Mouse (Mus musculus): ENCODE measurements at regions not wholly inside any gene's neighbourhood (a gene's known extent, or its start where the extent isn't known, plus 50 kb on each side); places are given as distances from the start of the nearest gene placed in this dataset.

GRCm38 (mm10) chr8:93684392-93684791 lies 125.4 kb upstream of the Gnao1 start:
- 95% methylated on average over 6 of the region's 6 CpGs for WGBS
- no peak for DNase-seq (ENCODE audit: low read depth, low spot score)

- 24% methylated on average over 7 of the region's 7 CpGs for WGBS
- DNase-seq (ENCODE audit: low read depth, low spot score) = no peak
Observed at GRCm38 (mm10) chr8:93688845-93689244, 120.9 kb upstream of the Gnao1 start.

- no peak for DNase-seq (ENCODE audit: low read depth, low spot score)
- WGBS = 76% methylated on average over 4 of the region's 4 CpGs
Observed at GRCm38 (mm10) chr8:93689832-93690471, 119.8 kb upstream of the Gnao1 start.

GRCm38 (mm10) chr8:93691375-93691774 lies 118.4 kb upstream of the Gnao1 start:
- 90% methylated on average over 2 of the region's 2 CpGs for WGBS
- no peak for DNase-seq (ENCODE audit: low read depth, low spot score)

GRCm38 (mm10) chr8:93691826-93692225 lies 117.9 kb upstream of the Gnao1 start:
- WGBS = 49% methylated on average over 2 of the region's 2 CpGs
- no peak for DNase-seq (ENCODE audit: low read depth, low spot score)

- WGBS = 58% methylated on average over 7 of the region's 7 CpGs
- no peak for DNase-seq (ENCODE audit: low read depth, low spot score)
Observed at GRCm38 (mm10) chr8:93697206-93697605, 112.6 kb upstream of the Gnao1 start.

- WGBS = 76% methylated on average over 3 of the region's 3 CpGs
- no peak for DNase-seq (ENCODE audit: low read depth, low spot score)
Observed at GRCm38 (mm10) chr8:93698508-93698907, 111.3 kb upstream of the Gnao1 start.

- DNase-seq (ENCODE audit: low read depth, low spot score) = no peak
- 52% methylated on average over 3 of the region's 3 CpGs for WGBS
Observed at GRCm38 (mm10) chr8:93701391-93701790, 108.4 kb upstream of the Gnao1 start.

GRCm38 (mm10) chr8:93712066-93712706 lies 97.6 kb upstream of the Gnao1 start:
- WGBS = 88% methylated on average over 3 of the region's 3 CpGs
- DNase-seq (ENCODE audit: low read depth, low spot score) = no peak

GRCm38 (mm10) chr8:93713221-93713620 lies 96.5 kb upstream of the Gnao1 start:
- WGBS = 64% methylated on average over 2 of the region's 2 CpGs
- no peak for DNase-seq (ENCODE audit: low read depth, low spot score)

- DNase-seq (ENCODE audit: low read depth, low spot score) = no peak
Observed at GRCm38 (mm10) chr8:93724896-93725489, 84.8 kb upstream of the Gnao1 start.

GRCm38 (mm10) chr8:93729124-93729930 lies 80.4 kb upstream of the Gnao1 start:
- WGBS = 75% methylated on average over 15 of the region's 15 CpGs
- no peak for DNase-seq (ENCODE audit: low read depth, low spot score)

More at GRCm38 (mm10) chr8:93724896-93725489, 84.8 kb upstream of the Gnao1 start:
- 68% methylated on average over 15 of the region's 15 CpGs for WGBS

- DNase-seq (ENCODE audit: low read depth, low spot score) = no peak
- 78% methylated on average over 14 of the region's 14 CpGs for WGBS
Observed at GRCm38 (mm10) chr8:93730738-93731700, 78.7 kb upstream of the Gnao1 start.

GRCm38 (mm10) chr8:93734818-93735217 lies 74.9 kb upstream of the Gnao1 start:
- WGBS = 47% methylated on average over 4 of the region's 4 CpGs
- no peak for DNase-seq (ENCODE audit: low read depth, low spot score)

- 76% methylated on average over 3 of the region's 3 CpGs for WGBS
Observed at GRCm38 (mm10) chr8:93740281-93740680, 69.5 kb upstream of the Gnao1 start.

GRCm38 (mm10) chr8:93748720-93749119 lies 61.0 kb upstream of the Gnao1 start:
- no peak for DNase-seq (ENCODE audit: low read depth, low spot score)
- WGBS = 60% methylated on average over 1 of the region's 1 CpGs

More at GRCm38 (mm10) chr8:93740281-93740680, 69.5 kb upstream of the Gnao1 start:
- DNase-seq (ENCODE audit: low read depth, low spot score) = no peak

- no peak for DNase-seq (ENCODE audit: low read depth, low spot score)
- WGBS = 72% methylated on average over 2 of the region's 2 CpGs
Observed at GRCm38 (mm10) chr8:93750921-93751320, 58.8 kb upstream of the Gnao1 start.

GRCm38 (mm10) chr8:93755981-93756380 lies 53.8 kb upstream of the Gnao1 start:
- 82% methylated on average over 4 of the region's 4 CpGs for WGBS
- no peak for DNase-seq (ENCODE audit: low read depth, low spot score)

Measured in large intestine, adult 2 months (tissue).